Mouse (Mus musculus): ENCODE measurements around the gene Smurf1. TPM values are rescaled to one million over a fixed set of nuclear protein-coding genes. Genes with fewer than 3 reads are reported as not detected.
A peak's percentile ranks its signal among the peaks of the same experiment; 100 is the strongest.

Smurf1 gene
- total RNA-seq, 2 experiments from 2014 or later, result 35.2 to 40.7 TPM

GRCm38 (mm10) chr5:144931841-144932240, 33.8 kb downstream of the Smurf1 start:
- no peak for TF ChIP-seq CTCF (IDR thresholded peaks at IDR 0.05)
- Histone ChIP-seq H3K27ac (no peak overlapping the region), H3K4me3 (no peak overlapping the region)
- DNase-seq (ENCODE audit: extremely low spot score in 1 of 2, low spot score in 2 of 2), result no peak
- intact Hi-C loops (cut with DNase I), result no loop called here

- intact Hi-C loops (cut with DNase I), result no loop called here
- no peak for DNase-seq (ENCODE audit: extremely low spot score in 1 of 2, low spot score in 2 of 2)
- Histone ChIP-seq H3K27ac (peak overlapping the region; percentile 30), H3K4me3 (no peak overlapping the region)
- TF ChIP-seq CTCF (IDR thresholded peaks at IDR 0.05), result no peak
Observed at GRCm38 (mm10) chr5:144928856-144929713, 36.6 kb downstream of the Smurf1 start.

GRCm38 (mm10) chr5:144926275-144926674, 39.4 kb downstream of the Smurf1 start:
- TF ChIP-seq CTCF (IDR thresholded peaks at IDR 0.05), result no peak
- H3K27ac ChIP-seq, result no peak overlapping the region
- intact Hi-C loops (cut with DNase I), result no loop called here
- no peak overlapping the region for H3K4me3 ChIP-seq
- DNase-seq (ENCODE audit: extremely low spot score in 1 of 2, low spot score in 2 of 2), result no peak

GRCm38 (mm10) chr5:144923351-144923750, 42.3 kb downstream of the Smurf1 start:
- no peak; the same call in 1 of the 2 replicates for TF ChIP-seq CTCF (IDR thresholded peaks at IDR 0.05)
- DNase-seq (ENCODE audit: extremely low spot score in 1 of 2, low spot score in 2 of 2), result peak; percentile 38 to 55
- H3K4me3 ChIP-seq, result no peak overlapping the region
- H3K27ac ChIP-seq, result peak overlapping the region; percentile 74
- intact Hi-C loops (cut with DNase I), result loop anchor here (1.0 to 2.0 kb wide), 2 partner anchors 9 to 13 kb away; no protein-coding TSS in a partner anchor

- no peak overlapping the region for H3K4me3 ChIP-seq
- intact Hi-C loops (cut with DNase I), result no loop called here
- peak overlapping the region; percentile 59; the same call in 1 of the 2 replicates for H3K27ac ChIP-seq
- no peak for DNase-seq (ENCODE audit: extremely low spot score in 1 of 2, low spot score in 2 of 2)
- no peak for TF ChIP-seq CTCF (IDR thresholded peaks at IDR 0.05)
Observed at GRCm38 (mm10) chr5:144919790-144920189, 45.9 kb downstream of the Smurf1 start.

- intact Hi-C loops (cut with DNase I), result no loop called here
- TF ChIP-seq CTCF (IDR thresholded peaks at IDR 0.05), result no peak
- DNase-seq (ENCODE audit: extremely low spot score in 1 of 2, low spot score in 2 of 2), result no peak
- Histone ChIP-seq H3K4me3 (no peak overlapping the region), H3K27ac (peak overlapping the region; percentile 59; the same call in 1 of the 2 replicates)
Observed at GRCm38 (mm10) chr5:144919194-144919593, 46.5 kb downstream of the Smurf1 start.

GRCm38 (mm10) chr5:144918204-144918603, 47.4 kb downstream of the Smurf1 start:
- intact Hi-C loops (cut with DNase I), result no loop called here
- H3K27ac ChIP-seq, result 0 out of 2 replicates have a peak overlapping the region, but pooled peaks have one; percentile 10
- no peak for TF ChIP-seq CTCF (IDR thresholded peaks at IDR 0.05)

GRCm38 (mm10) chr5:144917172-144917571, 48.5 kb downstream of the Smurf1 start:
- intact Hi-C loops (cut with DNase I), result no loop called here
- DNase-seq (ENCODE audit: extremely low spot score in 1 of 2, low spot score in 2 of 2), result no peak
- Histone ChIP-seq H3K27ac (no peak overlapping the region), H3K4me3 (no peak overlapping the region)
- TF ChIP-seq CTCF (IDR thresholded peaks at IDR 0.05), result no peak

More at GRCm38 (mm10) chr5:144918204-144918603, 47.4 kb downstream of the Smurf1 start:
- no peak for DNase-seq (ENCODE audit: extremely low spot score in 1 of 2, low spot score in 2 of 2)
- no peak overlapping the region for H3K4me3 ChIP-seq

GRCm38 (mm10) chr5:144915828-144916227, 49.8 kb downstream of the Smurf1 start:
- no peak for TF ChIP-seq CTCF (IDR thresholded peaks at IDR 0.05)
- intact Hi-C loops (cut with DNase I), result no loop called here
- Histone ChIP-seq H3K4me3 (no peak overlapping the region), H3K27ac (peak overlapping the region; percentile 87)
- DNase-seq (ENCODE audit: extremely low spot score in 1 of 2, low spot score in 2 of 2), result no peak

GRCm38 (mm10) chr5:144914433-144914906, 51.2 kb downstream of the Smurf1 start:
- peak overlapping the region; percentile 87 for H3K27ac ChIP-seq
- H3K4me3 ChIP-seq, result no peak overlapping the region
- TF ChIP-seq CTCF (IDR thresholded peaks at IDR 0.05), result no peak
- DNase-seq (ENCODE audit: extremely low spot score in 1 of 2, low spot score in 2 of 2), result peak; percentile 55 to 63
- intact Hi-C loops (cut with DNase I), result loop anchor here (1.0 kb wide), 3 partner anchors 9 to 51 kb away; partner anchors contain the start of gene Smurf1

- intact Hi-C loops (cut with DNase I), result loop anchor here (1.0 kb wide), 3 partner anchors 9 to 51 kb away; partner anchors contain the start of gene Smurf1
- peak overlapping the region; percentile 84 for H3K27ac ChIP-seq
Observed at GRCm38 (mm10) chr5:144913923-144914322, 51.7 kb downstream of the Smurf1 start.

GRCm38 (mm10) chr5:144913361-144913760, 52.3 kb downstream of the Smurf1 start:
- TF ChIP-seq CTCF (IDR thresholded peaks at IDR 0.05), result no peak
- intact Hi-C loops (cut with DNase I), result no loop called here
- H3K27ac ChIP-seq, result peak overlapping the region; percentile 84
- H3K4me3 ChIP-seq, result no peak overlapping the region
- DNase-seq (ENCODE audit: extremely low spot score in 1 of 2, low spot score in 2 of 2), result no peak

More at GRCm38 (mm10) chr5:144913923-144914322, 51.7 kb downstream of the Smurf1 start:
- H3K4me3 ChIP-seq, result peak overlapping the region; percentile 7; the same call in 1 of the 2 replicates
- no peak for TF ChIP-seq CTCF (IDR thresholded peaks at IDR 0.05)
- DNase-seq (ENCODE audit: extremely low spot score in 1 of 2, low spot score in 2 of 2), result peak; percentile 36 to 55

Data from left cerebral cortex, adult 2 months (tissue).